Mouse (Mus musculus): ENCODE measurements around the gene Ppp4r3b. TPM values are rescaled to one million over a fixed set of nuclear protein-coding genes. Genes with fewer than 3 reads are reported as not detected.

The Ppp4r3b gene
- 100 to 1,000 TPM in 1 of 4 experiments, 10 to 100 TPM in 3; 77.0 to 101 (median 87.0) TPM for total RNA-seq (2022)

- peak; percentile 99 for DNase-seq
Observed at GRCm38 (mm10) chr11:29172563-29173124, at the start of gene Ppp4r3b. Gene Ppp4r3b, plus strand, starts transcription at chr11:29172890.

GRCm38 (mm10) chr11:29129862-29130384 is 42.8 kb upstream of the Ppp4r3b start:
- DNase-seq, result no peak

- peak; percentile 89 for DNase-seq
Observed at GRCm38 (mm10) chr11:29130385-29131355, 42.0 kb upstream of the Ppp4r3b start, which contains the start of gene Pnpt1. Gene Pnpt1, plus strand, starts transcription at chr11:29130744.

GRCm38 (mm10) chr11:29140671-29141070 is 32.0 kb upstream of the Ppp4r3b start:
- no peak for DNase-seq

GRCm38 (mm10) chr11:29148901-29149300 is 23.8 kb upstream of the Ppp4r3b start:
- DNase-seq, result no peak

- DNase-seq, result no peak
Observed at GRCm38 (mm10) chr11:29163569-29163968, 9.1 kb upstream of the Ppp4r3b start.

- DNase-seq, result peak; percentile 52
Observed at GRCm38 (mm10) chr11:29171959-29172391, 715 bp upstream of the Ppp4r3b start.

GRCm38 (mm10) chr11:29173125-29173631 is 488 bp downstream of the Ppp4r3b start:
- DNase-seq, result peak; percentile 43

- DNase-seq, result no peak
Observed at GRCm38 (mm10) chr11:29173706-29174436, 1.2 kb downstream of the Ppp4r3b start.

- no peak for DNase-seq
Observed at GRCm38 (mm10) chr11:29179319-29179718, 6.6 kb downstream of the Ppp4r3b start.

GRCm38 (mm10) chr11:29180657-29181056 is 8.0 kb downstream of the Ppp4r3b start:
- no peak for DNase-seq

- no peak for DNase-seq
Observed at GRCm38 (mm10) chr11:29181751-29182150, 9.1 kb downstream of the Ppp4r3b start.

GRCm38 (mm10) chr11:29188981-29189380 is 16.3 kb downstream of the Ppp4r3b start:
- no peak for DNase-seq

- DNase-seq, result no peak
Observed at GRCm38 (mm10) chr11:29203653-29204052, 31.0 kb downstream of the Ppp4r3b start.

GRCm38 (mm10) chr11:29209774-29210173 is 37.1 kb downstream of the Ppp4r3b start:
- DNase-seq, result no peak

GRCm38 (mm10) chr11:29216196-29216595 is 43.5 kb downstream of the Ppp4r3b start:
- DNase-seq, result no peak

GRCm38 (mm10) chr11:29219055-29219454 is 46.4 kb downstream of the Ppp4r3b start:
- no peak for DNase-seq

- DNase-seq, result no peak
Observed at GRCm38 (mm10) chr11:29222310-29222709, 49.6 kb downstream of the Ppp4r3b start.

GRCm38 (mm10) chr11:29224754-29225153 is 52.1 kb downstream of the Ppp4r3b start:
- DNase-seq, result no peak

GRCm38 (mm10) chr11:29228957-29229356 is 56.3 kb downstream of the Ppp4r3b start:
- DNase-seq, result no peak

GRCm38 (mm10) chr11:29233569-29233968 is 60.9 kb downstream of the Ppp4r3b start:
- no peak for DNase-seq

- no peak for DNase-seq
Observed at GRCm38 (mm10) chr11:29237364-29237763, 64.7 kb downstream of the Ppp4r3b start.

Data from adrenal gland, adult 8-10 months (tissue).